Mouse (Mus musculus) kidney, adult 11 months (tissue): ENCODE results near the gene Mrpl33.

ENCODE experiments used
- DNase-seq: peaks from one replicate; pipeline ENCODE4 v3.0.0; 2022

Mrpl33 gene

DNA sequence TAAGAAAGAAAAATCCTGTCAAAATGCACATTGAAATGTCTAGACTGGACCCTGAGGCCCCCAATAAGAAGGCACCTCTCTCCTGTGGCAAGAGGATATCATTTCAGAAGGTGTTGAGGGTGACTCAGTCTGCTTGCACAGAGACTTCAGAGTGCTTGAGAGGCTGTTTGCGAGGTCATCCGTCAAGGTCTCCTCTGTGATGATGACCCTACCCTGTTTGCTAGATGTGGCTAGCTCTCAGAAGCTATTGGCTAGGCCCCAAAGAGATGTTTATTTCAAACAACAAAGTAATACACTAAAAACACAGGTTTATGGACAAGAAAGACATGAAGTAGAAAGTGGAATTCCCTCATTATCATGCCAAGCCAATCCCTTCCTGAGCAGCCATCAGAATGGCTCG, 45.6 kb downstream of the Mrpl33 start:
- DNase-seq: no peak

DNA sequence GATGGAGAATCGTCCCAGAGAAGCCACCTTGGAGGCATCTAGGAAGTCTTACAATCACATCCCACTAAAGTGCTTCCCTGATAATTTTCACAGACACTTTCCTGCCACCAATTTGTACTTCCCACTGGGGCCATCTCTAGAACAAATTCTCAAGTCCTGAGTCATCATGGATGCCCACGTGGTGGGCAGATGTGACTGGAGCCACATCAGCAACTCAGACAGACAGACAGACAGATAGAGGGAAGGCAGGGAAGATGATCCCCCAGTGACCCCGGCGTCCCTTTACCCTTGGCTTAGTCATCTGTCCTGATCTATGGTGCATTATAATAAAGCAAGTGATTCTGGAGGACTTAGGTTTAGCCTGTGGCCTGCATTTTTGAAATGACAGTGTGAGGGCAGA, 47.5 kb downstream of the Mrpl33 start:
- no peak for DNase-seq

DNA sequence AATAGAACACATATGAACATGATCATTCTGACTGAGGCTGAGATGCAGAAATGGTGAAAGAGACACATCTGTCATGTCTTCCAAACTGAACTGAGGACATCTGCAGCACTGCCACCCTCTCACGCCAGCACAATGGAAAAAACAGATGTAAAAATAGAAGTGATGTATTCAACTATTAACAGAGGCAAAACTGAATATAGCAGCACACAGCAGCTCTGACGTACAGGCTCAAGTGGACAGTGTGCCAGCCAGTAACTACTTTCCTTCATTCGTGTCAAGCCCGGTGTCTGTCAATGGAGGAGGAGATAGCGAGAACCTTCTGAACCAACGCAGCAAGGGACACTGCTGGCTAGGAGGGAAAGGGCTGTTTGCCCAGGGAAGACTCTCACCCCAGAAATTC, 48.1 kb downstream of the Mrpl33 start:
- no peak for DNase-seq

DNA sequence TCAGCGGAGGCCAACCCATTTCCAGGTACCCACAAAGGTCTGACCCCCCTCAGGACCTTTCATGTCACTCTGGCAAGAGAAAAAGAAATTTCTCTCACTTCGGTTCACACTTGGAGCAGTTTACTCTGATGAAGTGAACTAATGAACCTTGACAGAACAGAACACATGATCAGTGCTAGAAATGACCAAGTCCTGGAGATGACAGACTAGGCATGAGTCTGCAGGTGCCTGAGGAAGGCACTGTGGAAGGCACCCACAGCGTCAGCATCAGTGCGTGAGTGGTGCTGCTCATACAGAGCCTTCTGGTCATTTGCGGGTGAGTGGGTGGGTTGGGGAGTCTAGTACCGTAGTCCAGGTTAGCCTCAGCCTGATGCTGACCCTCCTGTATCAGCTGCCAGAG, 49.1 kb downstream of the Mrpl33 start:
- DNase-seq: no peak

DNA sequence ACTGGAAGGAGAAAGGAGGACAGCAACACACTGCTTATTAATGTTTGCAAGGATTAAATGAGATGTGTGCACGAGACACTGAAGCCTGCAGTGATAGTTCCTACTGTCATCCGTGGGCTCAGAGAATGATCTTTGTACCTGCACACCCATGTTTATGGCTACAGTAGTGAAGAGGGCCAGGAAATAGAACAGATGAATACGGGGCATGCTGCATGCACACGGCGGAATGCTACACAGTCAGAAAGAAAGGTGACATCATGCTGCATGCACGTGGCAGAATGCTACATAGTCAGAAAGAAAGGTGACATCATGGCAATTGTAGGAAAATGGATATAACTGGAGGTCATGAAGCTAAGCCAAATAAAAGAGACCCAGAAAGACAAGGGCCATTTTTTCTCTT, 49.8 kb downstream of the Mrpl33 start:
- no peak for DNase-seq

DNA sequence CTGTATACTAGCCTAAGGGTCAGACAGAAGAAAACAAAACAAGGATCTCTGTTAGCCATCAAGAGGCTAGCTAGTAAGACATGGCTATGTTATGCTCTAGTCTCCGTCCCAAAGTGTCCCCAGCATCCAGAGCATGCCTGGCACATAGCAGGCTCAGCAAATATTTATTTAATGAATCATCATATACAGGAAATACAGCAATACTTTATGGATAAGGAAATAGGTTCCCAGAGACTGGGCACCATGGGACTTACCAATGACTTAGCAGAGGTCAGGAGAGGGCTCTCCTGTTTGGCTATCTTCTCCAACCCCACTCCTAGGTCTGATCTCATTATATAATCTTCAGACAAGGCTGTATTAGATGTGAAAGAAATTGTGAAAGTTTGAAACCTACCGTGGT, 50.6 kb downstream of the Mrpl33 start:
- no peak for DNase-seq

DNA sequence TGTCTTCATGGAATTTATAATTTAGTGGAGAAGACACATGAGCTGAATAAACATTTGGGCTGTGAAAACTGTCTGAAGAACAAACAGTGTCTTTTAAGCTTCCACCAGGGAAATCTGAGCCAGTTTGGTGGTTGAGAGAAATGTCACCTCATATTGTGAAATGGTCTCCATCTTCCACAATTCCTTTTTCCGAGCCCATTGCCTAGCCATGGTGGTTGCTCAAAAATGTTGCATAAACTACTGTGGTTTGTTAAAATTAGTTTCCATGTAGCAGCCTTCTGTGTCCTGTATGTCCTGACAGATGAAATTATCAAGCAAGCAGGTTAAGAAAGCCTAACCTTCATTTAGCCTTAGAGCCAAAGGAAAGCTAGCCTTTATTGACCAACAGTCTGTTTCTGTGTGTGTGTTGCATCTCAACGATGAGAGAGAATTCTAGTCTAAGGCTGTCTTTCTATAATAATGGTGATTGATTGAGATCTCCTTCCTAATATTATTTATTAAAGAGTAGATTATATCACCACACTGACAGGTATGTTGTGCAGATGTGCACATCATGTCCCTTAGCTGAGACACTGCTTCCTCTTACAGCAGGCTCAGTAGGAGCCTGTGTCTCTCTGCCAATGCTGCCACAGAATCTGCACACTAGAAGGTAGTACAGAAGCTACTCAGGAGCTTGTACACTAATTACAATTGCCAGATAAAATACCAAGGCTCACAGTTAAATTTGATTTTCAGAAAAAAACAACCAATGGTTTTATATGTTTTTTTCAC, 54.0 kb downstream of the Mrpl33 start:
- DNase-seq: no peak

DNA sequence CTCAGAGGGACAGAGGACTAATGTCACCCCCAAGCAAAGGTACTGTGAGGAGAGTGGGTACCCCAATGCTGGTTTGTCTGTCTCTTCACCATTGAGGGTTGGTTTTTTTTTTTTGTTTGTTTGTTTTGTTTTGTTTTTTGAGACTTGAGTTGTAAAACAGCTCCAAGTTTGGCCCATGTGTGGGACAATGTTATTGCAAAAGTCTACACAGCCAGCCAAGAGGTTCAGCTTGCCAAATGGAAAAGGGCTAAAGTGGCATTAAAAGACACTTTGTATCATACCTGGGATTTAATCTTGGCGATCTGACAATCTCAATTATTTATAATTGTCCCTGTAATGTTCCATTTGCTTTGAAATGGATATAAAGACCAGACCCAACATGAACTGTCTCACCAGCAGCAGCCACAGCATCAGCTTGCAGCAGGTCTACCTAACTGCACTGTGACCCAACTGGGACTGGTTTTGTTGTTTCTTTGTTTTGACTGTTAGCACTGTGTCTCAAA, 59.0 kb downstream of the Mrpl33 start:
- no peak for DNase-seq

DNA sequence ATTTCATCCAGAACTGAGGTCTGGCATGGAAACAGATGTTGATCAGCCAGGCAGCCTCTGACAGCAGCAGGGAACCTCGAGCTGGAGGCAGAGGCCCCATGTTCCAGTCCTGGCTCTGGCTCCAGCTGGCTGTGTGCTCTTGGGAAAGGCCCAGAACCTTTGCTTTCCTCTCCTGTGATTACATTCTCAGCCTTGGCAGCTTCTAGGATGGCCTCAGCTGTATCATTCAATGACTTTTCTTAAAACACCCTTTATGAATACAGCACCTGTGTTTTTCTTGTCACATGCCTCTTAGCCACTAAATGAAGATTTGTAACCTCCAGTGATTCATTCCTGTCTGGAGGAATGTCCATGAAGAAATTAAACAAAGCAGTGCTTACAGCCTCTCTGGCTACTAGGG, 69.4 kb downstream of the Mrpl33 start:
- no peak for DNase-seq

DNA sequence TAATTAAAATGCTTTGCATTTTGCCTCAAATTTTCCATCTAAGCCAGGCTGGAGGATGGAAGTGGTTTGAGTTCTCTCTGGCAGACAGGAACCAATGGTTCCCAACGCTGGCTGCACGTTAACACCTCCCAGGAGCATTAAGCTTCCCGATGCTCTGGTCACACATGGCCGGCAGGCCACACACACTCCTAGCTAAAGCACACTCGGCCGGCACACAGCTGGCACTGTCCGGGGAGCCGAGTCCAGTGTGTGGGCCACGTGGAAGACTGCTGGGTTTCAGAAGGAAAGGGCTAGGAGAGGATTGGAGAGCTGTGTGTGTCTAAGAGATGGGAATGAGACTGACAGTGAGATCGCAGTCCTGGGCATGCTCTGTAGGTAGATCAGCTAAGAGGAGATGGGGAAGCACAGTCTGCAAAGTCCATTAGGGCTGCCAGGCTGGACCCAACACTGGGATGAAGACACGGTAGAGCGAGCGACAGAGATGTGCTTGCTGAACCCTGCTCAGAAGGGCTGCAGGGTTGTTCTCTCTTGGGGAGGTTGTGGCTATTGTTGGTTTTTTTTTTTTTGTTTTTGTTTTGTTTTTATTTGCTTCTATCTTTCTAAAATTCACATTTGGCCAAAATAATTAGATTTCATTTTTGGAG, 71.7 kb downstream of the Mrpl33 start:
- DNase-seq: no peak

DNA sequence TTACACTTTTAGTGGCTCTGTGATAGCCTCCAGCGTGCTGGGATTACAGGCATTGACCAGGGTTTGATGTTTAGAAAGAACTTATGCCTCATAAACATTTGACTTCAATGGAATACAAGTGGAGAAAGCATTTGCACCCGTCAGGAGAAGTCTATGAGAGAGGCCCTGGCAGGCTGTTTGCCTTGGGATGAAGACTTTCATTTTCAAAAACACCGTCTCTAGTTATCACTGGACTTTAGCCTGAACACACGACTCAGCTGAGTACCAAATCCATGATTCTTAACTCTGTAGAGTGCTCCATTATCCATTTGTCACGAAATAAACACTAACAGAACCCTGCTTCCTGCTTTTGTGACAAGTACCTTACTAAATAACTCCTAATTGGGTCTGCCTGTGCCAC, 73.2 kb downstream of the Mrpl33 start:
- no peak for DNase-seq

DNA sequence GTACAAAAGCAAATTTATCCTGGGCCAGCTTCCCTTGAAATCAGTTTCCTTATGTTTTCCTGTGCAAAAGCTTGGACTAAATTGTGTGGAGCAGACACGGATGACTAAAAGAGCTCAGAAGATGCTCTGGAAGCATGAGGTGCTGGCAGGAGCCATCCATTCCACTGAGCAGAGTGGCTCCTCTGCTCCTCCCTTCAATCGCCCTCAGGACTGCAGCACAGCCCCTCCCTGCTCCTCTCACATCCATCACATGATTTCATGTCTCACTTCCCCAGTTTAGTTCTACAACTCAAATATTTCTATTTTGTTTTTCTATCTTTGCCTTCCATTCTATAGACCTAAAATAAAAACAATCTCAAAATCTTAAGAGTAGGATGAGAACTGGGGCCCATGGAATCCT, 74.4 kb downstream of the Mrpl33 start:
- no peak for DNase-seq

DNA sequence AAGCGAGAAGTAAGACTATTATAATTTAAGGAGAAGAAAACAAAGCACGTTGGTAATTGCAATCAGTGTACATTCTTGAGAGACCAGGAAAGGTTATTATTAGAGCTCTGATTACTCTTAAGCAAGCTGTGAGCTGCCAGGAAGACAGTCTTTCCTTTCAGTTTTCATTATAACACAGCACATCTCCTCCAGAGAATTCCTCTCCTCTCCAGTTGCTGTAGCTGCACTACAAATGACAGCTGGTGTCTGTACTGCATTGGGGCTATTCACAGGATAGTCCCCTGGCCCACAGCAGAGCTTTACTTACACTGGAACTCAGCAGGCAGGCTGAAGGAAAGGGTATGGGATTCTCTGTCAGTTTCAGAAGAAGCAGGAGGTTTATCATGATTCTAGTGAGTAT, 76.7 kb downstream of the Mrpl33 start:
- DNase-seq: no peak

DNA sequence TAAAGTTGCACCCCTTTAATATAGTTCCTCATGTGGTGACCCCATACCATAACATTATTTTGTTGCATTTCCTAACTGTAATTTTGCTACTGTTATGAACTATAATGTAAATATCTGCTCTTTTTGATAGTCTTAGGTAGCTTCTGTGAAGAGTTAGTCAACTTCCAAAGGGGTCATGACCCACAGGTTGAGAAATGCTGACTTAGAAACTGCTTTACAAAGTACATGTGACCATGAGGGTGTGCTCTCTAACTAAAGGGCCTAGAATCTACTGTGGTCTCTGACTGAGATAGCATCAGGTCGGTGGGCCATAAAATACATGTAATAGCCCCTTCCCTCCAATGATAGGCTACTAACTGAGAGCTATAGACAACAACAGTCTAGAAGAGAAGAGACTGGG, 81.3 kb downstream of the Mrpl33 start:
- no peak for DNase-seq

DNA sequence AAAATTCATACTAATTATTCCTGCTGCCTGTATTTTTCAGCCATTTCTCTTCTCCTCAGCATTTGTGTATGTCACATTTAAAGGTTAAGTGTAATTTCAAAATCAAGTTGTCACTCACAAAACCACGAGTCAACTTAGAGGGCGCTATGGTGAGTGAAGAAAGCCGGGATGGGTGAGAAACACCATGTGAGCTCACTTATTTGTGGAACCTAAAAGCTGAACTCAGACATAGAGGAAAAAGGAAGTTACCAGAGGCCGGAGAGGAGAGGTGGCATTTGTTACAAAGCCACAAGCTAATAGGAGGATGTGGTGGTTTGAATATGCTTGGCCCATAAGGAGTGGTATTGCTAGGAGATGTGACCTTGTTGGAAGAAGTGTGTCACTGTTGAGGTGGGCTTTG, 83.4 kb downstream of the Mrpl33 start:
- DNase-seq: no peak

DNA sequence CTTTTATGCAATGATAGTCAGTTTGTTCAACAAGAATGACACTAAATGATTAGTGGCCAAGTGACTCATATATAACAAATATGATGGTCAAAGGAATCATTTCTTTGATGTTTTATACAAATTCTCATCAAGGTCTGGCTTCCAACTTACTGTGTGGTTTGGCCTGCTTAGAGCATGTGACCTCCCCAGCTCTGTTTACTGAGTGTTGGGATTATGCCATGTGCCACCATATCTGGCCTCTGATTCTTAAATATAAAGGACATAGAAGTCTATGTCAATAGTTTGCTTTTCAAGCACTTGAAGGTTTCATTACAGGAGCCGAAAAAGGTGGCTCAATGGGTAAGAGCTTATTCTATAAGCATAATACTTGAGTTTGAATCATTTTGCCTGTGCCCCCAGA, 85.6 kb downstream of the Mrpl33 start:
- no peak for DNase-seq

DNA sequence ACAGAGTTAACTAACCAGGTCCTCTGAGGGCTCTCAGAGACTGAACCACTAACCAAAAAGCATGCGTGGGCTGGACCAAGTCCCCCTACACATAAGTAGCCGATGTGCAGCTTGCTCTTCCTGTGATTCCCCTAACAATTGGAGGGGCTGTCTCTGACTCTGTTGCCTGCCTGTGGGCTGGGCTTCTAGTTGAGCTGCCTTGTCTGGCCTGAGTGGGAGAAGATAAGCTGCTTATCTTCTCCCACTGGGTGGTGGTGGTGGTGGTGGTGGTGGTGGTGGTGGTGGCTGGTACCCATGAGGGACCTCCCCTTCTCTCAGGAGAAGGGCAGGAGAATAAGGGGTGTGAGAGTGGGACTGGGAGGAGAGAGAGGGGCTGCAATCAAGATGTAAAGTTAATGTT, 89.3 kb downstream of the Mrpl33 start:
- no peak for DNase-seq

DNA sequence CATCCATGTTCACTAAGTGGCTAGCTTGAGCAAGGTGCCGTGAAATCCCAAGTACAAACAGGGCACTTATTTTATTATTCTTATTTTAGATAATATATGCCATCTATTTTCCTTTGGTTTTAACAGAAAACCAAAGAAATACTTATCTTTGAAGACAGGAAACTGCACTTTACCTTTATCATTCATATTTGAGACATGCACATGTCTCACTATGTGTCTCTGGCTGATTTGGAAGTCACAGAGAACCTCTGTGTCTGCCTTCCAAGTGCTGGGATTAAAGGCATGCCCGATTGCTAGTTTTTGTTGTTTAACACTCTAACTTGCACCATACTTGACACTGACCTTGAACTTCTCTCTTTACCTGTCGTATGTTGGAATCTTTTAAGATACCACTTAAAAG, 91.2 kb downstream of the Mrpl33 start:
- no peak for DNase-seq

DNA sequence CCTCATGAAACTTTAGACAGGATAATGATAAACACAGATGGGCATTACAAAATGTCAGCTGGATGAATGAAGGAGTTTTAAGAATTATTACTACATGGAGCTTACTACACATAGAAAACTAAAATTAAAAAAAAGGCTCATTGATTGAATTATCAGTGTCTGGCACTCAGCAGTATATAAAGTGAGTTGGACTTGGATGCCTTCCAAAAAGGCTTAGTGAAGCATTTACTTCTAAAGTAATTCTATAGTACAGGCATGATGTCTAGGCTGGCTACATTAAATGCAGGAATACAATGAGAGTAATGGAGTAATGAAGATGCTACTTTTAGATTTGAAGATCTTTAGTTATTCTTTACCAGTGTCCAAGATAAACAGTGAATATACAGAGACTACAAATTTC, 96.5 kb downstream of the Mrpl33 start:
- DNase-seq: no peak

DNA sequence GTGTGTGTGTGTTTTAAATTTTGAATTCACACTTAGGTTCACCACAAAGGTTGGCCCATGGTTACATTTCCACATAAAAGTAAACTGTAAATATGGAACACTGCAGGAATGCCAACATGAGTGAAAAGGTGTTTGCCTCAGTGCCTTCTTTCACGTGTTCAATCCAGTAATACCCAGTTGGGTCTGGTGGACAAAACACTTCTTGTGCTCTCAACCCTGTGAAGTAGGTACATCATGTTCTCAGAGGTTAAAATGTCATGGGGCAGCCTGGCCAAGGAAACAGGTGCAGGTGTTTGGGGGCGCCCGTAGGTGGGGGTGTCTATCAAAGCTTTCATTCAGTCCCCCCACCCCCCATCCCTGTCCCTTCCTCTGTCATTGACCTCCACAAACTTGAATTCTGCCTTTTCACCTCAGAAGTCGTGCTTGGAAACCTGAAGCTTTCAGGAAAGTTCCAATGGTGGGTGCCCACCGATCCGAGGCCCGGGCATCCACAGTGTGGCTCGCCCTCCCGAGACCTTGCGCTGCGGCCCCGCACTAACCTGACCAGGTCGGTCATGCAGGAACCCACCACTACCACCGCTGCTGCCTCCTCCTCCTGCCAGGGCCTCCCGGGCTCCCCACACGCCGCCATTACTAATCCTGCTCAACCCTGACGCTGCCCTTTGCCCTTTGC, 100.4 kb downstream of the Mrpl33 start, which contains the start of gene Rbks:
Rbks (minus strand) TSS at position 657 of the 673 bp plus-strand sequence.
- DNase-seq: no peak

DNA sequence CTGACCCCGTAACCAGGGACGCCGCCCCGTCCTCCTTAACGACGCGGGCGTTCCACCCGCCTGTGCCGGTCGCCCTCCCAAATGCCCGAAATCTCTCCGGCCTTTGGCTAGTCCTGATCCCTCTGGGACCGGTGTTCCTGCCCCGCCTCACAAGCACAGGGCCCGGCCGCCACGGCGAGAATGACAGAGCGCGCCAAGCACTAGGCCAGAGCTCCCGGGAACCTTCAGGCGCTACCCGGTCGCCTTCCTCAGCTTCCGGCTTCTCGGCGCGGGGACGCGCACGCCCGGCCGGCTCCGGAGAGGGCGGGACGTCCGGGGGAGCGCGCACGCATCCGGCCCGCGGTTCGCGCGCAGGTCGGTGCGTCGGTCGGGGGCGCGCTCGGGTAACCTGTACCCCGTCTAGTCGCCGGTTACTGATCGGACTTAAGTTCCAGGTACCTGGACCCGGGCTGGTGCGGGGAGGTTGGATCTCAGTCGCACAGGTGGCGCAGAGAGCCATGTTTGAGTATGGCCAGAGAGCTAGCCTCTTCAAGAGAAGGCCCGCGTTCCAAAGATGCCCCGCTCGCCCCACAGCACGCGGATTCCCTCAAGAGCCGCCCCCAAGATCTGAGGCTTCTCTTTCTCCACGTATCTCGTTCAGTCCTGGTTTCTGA, 101.0 kb downstream of the Mrpl33 start, which contains the start of gene Babam2:
Babam2 (plus strand) TSS at position 41 of the 653 bp plus-strand sequence.
- peak; percentile 91 for DNase-seq

DNA sequence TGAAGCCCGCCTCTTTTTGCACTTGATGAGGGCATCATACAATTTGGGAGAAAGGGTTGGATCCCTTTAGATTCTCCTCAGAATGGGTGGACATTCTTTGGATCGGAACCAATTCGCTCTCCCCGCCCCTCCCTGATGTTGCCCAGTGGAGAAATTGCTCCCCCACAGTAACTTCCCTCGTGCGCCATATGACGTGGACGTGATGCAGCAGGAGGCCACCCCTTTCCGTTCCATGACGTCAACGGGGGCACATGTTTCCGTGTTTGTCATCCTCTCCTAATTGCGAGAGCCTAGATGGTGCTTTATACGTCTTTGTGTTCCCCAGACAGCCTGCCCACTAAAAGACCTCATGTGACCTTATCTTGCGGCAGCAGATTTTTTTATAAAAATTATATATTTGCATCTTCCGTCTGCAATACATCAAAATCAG, 101.6 kb downstream of the Mrpl33 start:
- DNase-seq: peak; percentile 85

DNA sequence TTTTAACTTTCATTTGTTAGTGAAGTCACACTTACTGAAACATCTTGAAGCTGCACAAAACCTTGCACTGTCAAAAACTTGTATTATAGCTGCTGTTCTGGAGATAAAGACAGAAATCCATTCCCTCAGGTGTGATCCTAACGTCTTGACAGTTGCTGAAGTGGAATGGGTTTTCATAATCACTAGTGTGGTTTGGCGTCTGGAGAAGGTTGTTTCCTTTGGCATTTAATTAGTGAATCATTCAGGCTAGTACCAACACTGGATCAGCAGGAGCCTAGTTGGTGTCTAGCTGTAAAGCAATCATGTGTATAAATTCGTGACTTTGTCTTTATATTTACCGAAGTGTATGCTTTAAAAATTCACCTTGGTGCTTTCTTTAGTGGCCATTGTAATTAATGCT, 102.2 kb downstream of the Mrpl33 start:
- no peak for DNase-seq
